21 mouse cellular contexts compared by ENCODE assay signal in genomic region chr8:62969802-62970372, GRCm38 (mm10). TPM values are rescaled to one million over a fixed set of nuclear protein-coding genes. Genes with fewer than 3 reads are reported as not detected.
A peak's percentile ranks its signal among the peaks of the same experiment; 100 is the strongest.
DNase-seq lines count a peak whose midpoint lies in the region; ATAC-seq lines count a peak whose summit lies in the region.
"Had no signal": no experiment of that assay in that cellular context is flagged by ENCODE, and none has a peak within 500 bp of the region (broad histone marks: within the 10 kb centered on the region; RNA-seq: fewer than 3 reads in every experiment).

No protein-coding gene starts in this region.

- no peak overlapping the region for H3K4me3 ChIP-seq in hindbrain, embryonic 13.5 days
- no peak overlapping the region for H3K4me3 ChIP-seq in hindbrain, embryonic 11.5 days (ENCODE audit: low read depth, low read length)
- H3K4me3 ChIP-seq in midbrain, embryonic 13.5 days (replicated peaks) = no peak overlapping the region
- no peak overlapping the region for H3K4me3 ChIP-seq in midbrain, embryonic 10.5 days
- H3K4me3 ChIP-seq: erythroblast, embryonic 14.5 days; kidney, embryonic 15.5 days; neural tube, embryonic 13.5 days had no signal

- H3K4me1 ChIP-seq in hindbrain, embryonic 13.5 days (replicated peaks) = 0 out of 2 replicates have a peak, but pooled peaks cover 3% of the 10 kb centered on the region
- no peaks in the 10 kb centered on the region for H3K4me1 ChIP-seq in hindbrain, embryonic 11.5 days (replicated peaks; ENCODE audit: control insufficient read depth, insufficient read depth, low read length)
- no peaks in the 10 kb centered on the region for H3K4me1 ChIP-seq in midbrain, embryonic 13.5 days (replicated peaks)
- H3K4me1 ChIP-seq in midbrain, embryonic 10.5 days = no peaks in the 10 kb centered on the region
- H3K4me1 ChIP-seq: kidney, embryonic 15.5 days had no signal

- WGBS in hindbrain, embryonic 13.5 days = 73% methylated on average over 2 of the region's 2 CpGs
- 63% methylated on average over 2 of the region's 2 CpGs for WGBS in hindbrain, embryonic 11.5 days
- WGBS in midbrain, embryonic 13.5 days = 59% methylated on average over 2 of the region's 2 CpGs
- 79% methylated on average over 2 of the region's 2 CpGs for WGBS in midbrain, embryonic 10.5 days

- H3K27ac ChIP-seq in hindbrain, embryonic 13.5 days = no peak overlapping the region
- H3K27ac ChIP-seq in hindbrain, embryonic 11.5 days (ENCODE audit: low read depth, low read length) = no peak overlapping the region
- H3K27ac ChIP-seq in midbrain, embryonic 13.5 days = no peak overlapping the region
- H3K27ac ChIP-seq in midbrain, embryonic 10.5 days (replicated peaks) = no peak overlapping the region
- H3K27ac ChIP-seq: kidney, embryonic 15.5 days; neural tube, embryonic 13.5 days had no signal

- no peaks in the 10 kb centered on the region for H3K27me3 ChIP-seq in hindbrain, embryonic 13.5 days
- H3K27me3 ChIP-seq in hindbrain, embryonic 11.5 days (ENCODE audit: control insufficient read depth, insufficient read depth, low read length) = no peaks in the 10 kb centered on the region
- no peaks in the 10 kb centered on the region for H3K27me3 ChIP-seq in midbrain, embryonic 13.5 days
- no peaks in the 10 kb centered on the region for H3K27me3 ChIP-seq in midbrain, embryonic 10.5 days (ENCODE audit: low read depth, poor library complexity, severe bottlenecking)
- H3K27me3 ChIP-seq: kidney, embryonic 15.5 days; neural tube, embryonic 13.5 days had no signal

- peak; percentile 5 to 29 for DNase-seq in cerebellum, postnatal 14 days
- no peak for DNase-seq in hindbrain, embryonic 11.5 days (ENCODE audit: low spot score)
- DNase-seq in midbrain, embryonic 10.5 days (ENCODE audit: low spot score) = no peak
- DNase-seq in layer of hippocampus, adult 9-10 months (ENCODE audit: low spot score) = no peak
- no peak for DNase-seq in spleen, postnatal 36 days (ENCODE audit: low spot score in 2 of 2)
- DNase-seq: adrenal gland, postnatal 14 days; cerebellum, adult 18-20 months; gastrocnemius, postnatal 36 days; kidney, postnatal 4 days; liver, postnatal 0 days; lung, postnatal 10 days; thymus, postnatal 25 days had no signal

- H3K9ac ChIP-seq in hindbrain, embryonic 13.5 days = no peak overlapping the region
- no peak overlapping the region for H3K9ac ChIP-seq in hindbrain, embryonic 11.5 days (ENCODE audit: low read depth, low read length)
- no peak overlapping the region for H3K9ac ChIP-seq in midbrain, embryonic 13.5 days (replicated peaks)
- H3K9ac ChIP-seq: kidney, embryonic 15.5 days; liver, postnatal 0 days; neural tube, embryonic 13.5 days had no signal

- no peak for ATAC-seq in cerebellum, adult (ENCODE audit: insufficient number of reproducible peaks, low FRiP score, low TSS enrichment)
- ATAC-seq in hindbrain, embryonic 13.5 days (ENCODE audit: low FRiP score) = peak; percentile 65; the same call in 1 of the 2 replicates
- ATAC-seq in hindbrain, embryonic 11.5 days (ENCODE audit: low FRiP score) = no peak
- peak; percentile 48 for ATAC-seq in midbrain, embryonic 13.5 days
- ATAC-seq: CD4-positive, CD25-positive, alpha-beta regulatory T cell, adult 4 months; intestine, postnatal 0 days; liver, postnatal 0 days had no signal

- H3K4me2 ChIP-seq in hindbrain, embryonic 13.5 days = no peak overlapping the region
- H3K4me2 ChIP-seq in hindbrain, embryonic 11.5 days (replicated peaks; ENCODE audit: low read depth, low read length) = no peak overlapping the region
- H3K4me2 ChIP-seq in midbrain, embryonic 13.5 days (replicated peaks) = no peak overlapping the region
- H3K4me2 ChIP-seq: kidney, embryonic 15.5 days; neural tube, embryonic 13.5 days had no signal

- no peaks in the 10 kb centered on the region for H3K36me3 ChIP-seq in hindbrain, embryonic 13.5 days
- H3K36me3 ChIP-seq in hindbrain, embryonic 11.5 days (ENCODE audit: control insufficient read depth, insufficient read depth, low read length) = no peaks in the 10 kb centered on the region
- H3K36me3 ChIP-seq in midbrain, embryonic 13.5 days = no peaks in the 10 kb centered on the region
- H3K36me3 ChIP-seq in midbrain, embryonic 10.5 days = no peaks in the 10 kb centered on the region
- H3K36me3 ChIP-seq: kidney, embryonic 15.5 days; neural tube, embryonic 13.5 days had no signal

- H3K9me3 ChIP-seq in hindbrain, embryonic 13.5 days = no peaks in the 10 kb centered on the region
- H3K9me3 ChIP-seq in hindbrain, embryonic 11.5 days (ENCODE audit: control insufficient read depth, low read length) = no peaks in the 10 kb centered on the region
- H3K9me3 ChIP-seq in midbrain, embryonic 13.5 days = no peaks in the 10 kb centered on the region
- no peaks in the 10 kb centered on the region for H3K9me3 ChIP-seq in midbrain, embryonic 10.5 days (replicated peaks)
- H3K9me3 ChIP-seq: kidney, embryonic 15.5 days; neural tube, embryonic 13.5 days had no signal

RNA-seq across cellular contexts. Expression of gene Spock3, which starts 19.1 kb away (rescaled TPM):
- 65.3 and 69.3 TPM in 2 replicates for polyA plus RNA-seq in hindbrain, embryonic 13.5 days (2015; fragmentation: Nextera tagmentation; extraction: Ambion mirVana)
- polyA plus RNA-seq in hindbrain, embryonic 11.5 days (2014; fragmentation: Nextera tagmentation; extraction: Ambion mirVana) = 18.1 and 20.8 TPM in 2 replicates
- 35.0 and 39.7 TPM in 2 replicates for polyA plus RNA-seq in midbrain, embryonic 13.5 days (2015; fragmentation: Nextera tagmentation; extraction: Ambion mirVana)
- 2.5 and 4.6 TPM in 2 replicates for polyA plus RNA-seq in midbrain, embryonic 10.5 days (2016; fragmentation: Nextera tagmentation; extraction: Ambion mirVana)
- polyA plus RNA-seq: CD4-positive, CD25-positive, alpha-beta regulatory T cell, adult 4 months; erythroblast, embryonic 14.5 days; liver, adult 2 months; liver, postnatal 0 days had no signal

Comparison
In these comparisons a context has a peak if more than half of its experiments do, and no peak if none do; other contexts are left out.
1. ATAC-seq: peak in hindbrain, embryonic 13.5 days (single experiment) and midbrain, embryonic 13.5 days (single experiment); none in cerebellum, adult (single experiment) and hindbrain, embryonic 11.5 days (single experiment).
2. DNase-seq: peak in cerebellum, postnatal 14 days (2 of 2); none in hindbrain, embryonic 11.5 days (single experiment), midbrain, embryonic 10.5 days (single experiment), layer of hippocampus, adult 9-10 months (single experiment) and spleen, postnatal 36 days (0 of 2).